Mouse (Mus musculus) bone marrow macrophage, adult 2 months (primary cell): Measurements from ENCODE around the gene P2rx4.

Experiments used
- CTCF ChIP-seq: IDR thresholded peaks from 2 replicates; pipeline ENCODE4 v1.5.1; 2012; ENCODE audit warnings: low read depth, mild to moderate bottlenecking, low read length, moderate library complexity
- POLR2A ChIP-seq: IDR thresholded peaks from 2 replicates; pipeline ENCODE4 v1.6.1; 2012; ENCODE audit warnings: mild to moderate bottlenecking, low read depth, low read length, borderline replicate concordance

DNA sequence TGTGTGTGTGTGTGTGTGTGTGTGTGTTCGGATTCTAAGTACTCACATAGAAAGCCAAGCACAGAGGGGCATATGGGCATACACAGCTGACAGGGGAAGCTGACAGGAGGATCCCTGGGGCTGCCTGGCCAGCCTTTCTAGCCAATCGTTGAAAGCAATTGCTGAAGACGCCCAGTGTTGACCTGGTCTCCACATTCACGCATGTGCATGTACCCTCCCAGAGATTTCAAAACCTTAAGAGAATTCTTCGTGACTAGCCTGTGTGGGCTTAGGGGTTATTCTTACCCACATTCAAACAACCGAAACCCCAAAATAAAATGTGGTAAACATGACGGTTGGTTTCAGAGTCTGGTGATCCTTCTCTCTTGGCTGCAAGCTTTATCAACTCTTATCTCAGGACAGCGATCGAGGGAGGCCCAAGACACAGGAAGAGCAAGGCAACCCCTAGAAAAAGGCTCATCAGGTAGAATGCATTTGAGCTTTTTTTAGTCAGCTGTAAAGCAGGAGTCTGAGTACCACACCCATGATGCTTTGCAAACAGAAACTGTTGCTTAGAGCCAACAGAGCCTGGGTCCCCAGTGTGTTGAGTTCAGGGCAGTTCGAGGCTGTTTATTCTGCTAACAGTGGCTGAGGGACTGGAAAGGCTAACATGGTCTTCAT lies 9.2 kb upstream of the P2rx4 start:
- no peak for TF ChIP-seq CTCF
- no peak for TF ChIP-seq POLR2A
